Mouse (Mus musculus): ENCODE data around the gene Dner.

Gene Dner

GRCm38 (mm10) chr1:84628244-84628643, 67.8 kb downstream of the Dner start:
- no peak for DNase-seq (ENCODE audit: low spot score)

GRCm38 (mm10) chr1:84622978-84623554, 73.0 kb downstream of the Dner start:
- no peak for DNase-seq (ENCODE audit: low spot score)

- DNase-seq (ENCODE audit: low spot score), result no peak
Observed at GRCm38 (mm10) chr1:84621308-84621707, 74.7 kb downstream of the Dner start.

GRCm38 (mm10) chr1:84619131-84619760, 76.8 kb downstream of the Dner start:
- no peak for DNase-seq (ENCODE audit: low spot score)

- DNase-seq (ENCODE audit: low spot score), result no peak
Observed at GRCm38 (mm10) chr1:84618094-84618493, 77.9 kb downstream of the Dner start.

- no peak for DNase-seq (ENCODE audit: low spot score)
Observed at GRCm38 (mm10) chr1:84616133-84616532, 79.9 kb downstream of the Dner start.

GRCm38 (mm10) chr1:84614596-84614995, 81.4 kb downstream of the Dner start:
- no peak for DNase-seq (ENCODE audit: low spot score)

- DNase-seq (ENCODE audit: low spot score), result no peak
Observed at GRCm38 (mm10) chr1:84613119-84613518, 82.9 kb downstream of the Dner start.

- DNase-seq (ENCODE audit: low spot score), result no peak
Observed at GRCm38 (mm10) chr1:84611331-84611730, 84.7 kb downstream of the Dner start.

GRCm38 (mm10) chr1:84599025-84599424, 97.0 kb downstream of the Dner start:
- no peak for DNase-seq (ENCODE audit: low spot score)

GRCm38 (mm10) chr1:84596023-84596422, 100.0 kb downstream of the Dner start:
- DNase-seq (ENCODE audit: low spot score), result no peak

- no peak for DNase-seq (ENCODE audit: low spot score)
Observed at GRCm38 (mm10) chr1:84592394-84592793, 103.6 kb downstream of the Dner start.

- no peak for DNase-seq (ENCODE audit: low spot score)
Observed at GRCm38 (mm10) chr1:84590534-84590933, 105.5 kb downstream of the Dner start.

GRCm38 (mm10) chr1:84585434-84585833, 110.6 kb downstream of the Dner start:
- DNase-seq (ENCODE audit: low spot score), result no peak

GRCm38 (mm10) chr1:84581812-84582211, 114.2 kb downstream of the Dner start:
- no peak for DNase-seq (ENCODE audit: low spot score)

GRCm38 (mm10) chr1:84561841-84562240, 134.2 kb downstream of the Dner start:
- no peak for DNase-seq (ENCODE audit: low spot score)

GRCm38 (mm10) chr1:84561387-84561786, 134.6 kb downstream of the Dner start:
- DNase-seq (ENCODE audit: low spot score), result no peak

GRCm38 (mm10) chr1:84556546-84557511, 139.2 kb downstream of the Dner start:
- DNase-seq (ENCODE audit: low spot score), result no peak

GRCm38 (mm10) chr1:84552005-84552404, 144.0 kb downstream of the Dner start:
- DNase-seq (ENCODE audit: low spot score), result no peak

GRCm38 (mm10) chr1:84550065-84550368, 146.0 kb downstream of the Dner start:
- no peak for DNase-seq (ENCODE audit: low spot score)

GRCm38 (mm10) chr1:84549367-84550064, 146.5 kb downstream of the Dner start:
- DNase-seq (ENCODE audit: low spot score), result no peak

- no peak for DNase-seq (ENCODE audit: low spot score)
Observed at GRCm38 (mm10) chr1:84536069-84536468, 160.0 kb downstream of the Dner start.
